Mouse (Mus musculus) lung, embryonic 14.5 days (tissue): ENCODE results near the gene Lgmn. TPM values are rescaled to one million over a fixed set of nuclear protein-coding genes. Genes with fewer than 3 reads are reported as not detected.

Experiments
- ATAC-seq: fragments of 200-750 bp; cut with Nextera tagmentation; 2 replicates; pipeline ENCODE4 v1.8.0; 2017; ENCODE audit warnings: mild to moderate bottlenecking, moderate TSS enrichment, moderate library complexity; ENCODE audit not compliant: insufficient read depth
- DNase-seq: peaks from one replicate; pipeline ENCODE4 v3.0.0-alpha.2; 2015
- H3K27ac ChIP-seq: fragments of 300-500 bp; sonication (generic); 2 replicates; pipeline ENCODE4 v1.5.1; 2014; ENCODE audit warnings: low read depth, mild to moderate bottlenecking, moderate library complexity
- H3K27me3 ChIP-seq: fragments of 300-500 bp; sonication (generic); 2 replicates; pipeline ENCODE4 v1.6.1; 2014; ENCODE audit warnings: low read length, control low read depth; ENCODE audit not compliant: insufficient read depth
- H3K36me3 ChIP-seq: fragments of 300-500 bp; sonication (generic); 2 replicates; pipeline ENCODE4 v1.6.1; 2014; ENCODE audit warnings: control low read depth; ENCODE audit not compliant: insufficient read depth
- H3K4me1 ChIP-seq: fragments of 300-500 bp; sonication (generic); 2 replicates; pipeline ENCODE4 v1.6.1; 2014; ENCODE audit warnings: antibody characterized with exemption, control low read depth; ENCODE audit not compliant: insufficient read depth
- H3K4me2 ChIP-seq: fragments of 300-500 bp; sonication (generic); 2 replicates; pipeline ENCODE4 v1.6.1; 2014; ENCODE audit warnings: mild to moderate bottlenecking
- H3K4me3 ChIP-seq: fragments of 300-500 bp; sonication (generic); 2 replicates; pipeline ENCODE4 v1.5.1; 2014; ENCODE audit warnings: low read depth, low read length
- H3K9ac ChIP-seq: fragments of 300-500 bp; sonication (generic); 2 replicates; pipeline ENCODE4 v1.6.1; 2014
- H3K9me3 ChIP-seq: fragments of 300-500 bp; sonication (generic); 2 replicates; pipeline ENCODE4 v1.6.1; 2016; ENCODE audit warnings: low read depth, low read length, control low read depth
- CTCF ChIP-seq: IDR thresholded peaks from 2 replicates; pipeline ENCODE4 v1.5.1; 2016; ENCODE audit warnings: antibody characterized with exemption, low read depth
- WGBS: fragments of 180-500 bp; shearing (Covaris S2); extraction: QIAGEN DNeasy Blood & Tissue Kit; methylation state at CpG from one replicate; pipeline ENCODE4 v1.1.7; 2014; 5-methylcytosine and 5-hydroxymethylcytosine counted together
- polyA plus RNA-seq: library from polyadenylated mRNA; unstranded; fragments of >200 nt; fragmentation: Nextera tagmentation; extraction: Ambion mirVana; gene quantifications from 2 replicates; pipeline ENCODE4 v1.2.1, GENCODE M21; 2014

Lgmn gene
- polyA plus RNA-seq, 1 experiment from 2014 or later = 104 TPM

GRCm38 (mm10) chr12:102434107-102434506, 5.5 kb downstream of the Lgmn start:
- ATAC-seq = no peak
- H3K4me3 ChIP-seq = no peak overlapping the region
- H3K9ac ChIP-seq = no peak overlapping the region
- H3K4me2 ChIP-seq = no peak overlapping the region
- H3K9me3 ChIP-seq = no peaks in the 10 kb centered on the region
- H3K27ac ChIP-seq = no peak overlapping the region
- 86% methylated on average over 4 of the region's 4 CpGs for WGBS
- H3K36me3 ChIP-seq = no peaks in the 10 kb centered on the region
- peaks cover 4% of the 10 kb centered on the region; the same call in 1 of the 2 replicates for H3K4me1 ChIP-seq
- no peak for TF ChIP-seq CTCF
- no peak for DNase-seq
- no peaks in the 10 kb centered on the region for H3K27me3 ChIP-seq

DNA sequence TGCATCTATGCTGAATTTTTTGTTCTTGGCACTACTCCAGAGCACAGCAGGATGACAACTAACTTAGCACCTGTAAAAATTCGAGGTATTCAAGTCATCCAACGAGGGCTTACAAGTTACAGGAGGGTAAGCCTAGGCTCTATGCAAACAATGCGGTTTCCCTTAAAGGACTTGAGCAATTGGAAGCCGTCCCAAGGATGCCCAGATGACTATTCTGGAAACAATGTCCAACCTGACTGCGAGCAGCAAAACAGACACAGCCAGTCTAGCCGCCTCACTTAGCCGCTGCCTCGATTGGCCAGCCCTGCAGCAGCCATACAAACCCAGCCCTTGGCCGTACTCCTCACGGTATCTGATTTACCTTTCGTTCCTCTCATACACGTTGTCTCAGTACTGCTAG, 7.4 kb downstream of the Lgmn start:
- 74% methylated on average over 12 of the region's 12 CpGs for WGBS
- no peak overlapping the region for H3K4me2 ChIP-seq
- H3K36me3 ChIP-seq = no peaks in the 10 kb centered on the region
- no peak overlapping the region for H3K9ac ChIP-seq
- no peaks in the 10 kb centered on the region for H3K9me3 ChIP-seq
- H3K4me1 ChIP-seq = no peaks in the 10 kb centered on the region
- no peaks in the 10 kb centered on the region for H3K27me3 ChIP-seq
- no peak for TF ChIP-seq CTCF
- no peak for ATAC-seq
- no peak for DNase-seq
- H3K27ac ChIP-seq = no peak overlapping the region
- H3K4me3 ChIP-seq = no peak overlapping the region

- DNase-seq (no peak), ATAC-seq (no peak)
- no peak for TF ChIP-seq CTCF
- peaks cover 5% of the 10 kb centered on the region; the same call in 1 of the 2 replicates for H3K36me3 ChIP-seq
- no peak overlapping the region for H3K9ac ChIP-seq
- H3K4me2 ChIP-seq = no peak overlapping the region
- H3K9me3 ChIP-seq = no peaks in the 10 kb centered on the region
- no peaks in the 10 kb centered on the region for H3K27me3 ChIP-seq
- no peak overlapping the region for H3K4me3 ChIP-seq
- H3K4me1 ChIP-seq = no peaks in the 10 kb centered on the region
- 81% methylated on average over 4 of the region's 4 CpGs for WGBS
- no peak overlapping the region for H3K27ac ChIP-seq
These were observed 9.4 kb downstream of the Lgmn start for GRCm38 (mm10) chr12:102430228-102430627.

DNA sequence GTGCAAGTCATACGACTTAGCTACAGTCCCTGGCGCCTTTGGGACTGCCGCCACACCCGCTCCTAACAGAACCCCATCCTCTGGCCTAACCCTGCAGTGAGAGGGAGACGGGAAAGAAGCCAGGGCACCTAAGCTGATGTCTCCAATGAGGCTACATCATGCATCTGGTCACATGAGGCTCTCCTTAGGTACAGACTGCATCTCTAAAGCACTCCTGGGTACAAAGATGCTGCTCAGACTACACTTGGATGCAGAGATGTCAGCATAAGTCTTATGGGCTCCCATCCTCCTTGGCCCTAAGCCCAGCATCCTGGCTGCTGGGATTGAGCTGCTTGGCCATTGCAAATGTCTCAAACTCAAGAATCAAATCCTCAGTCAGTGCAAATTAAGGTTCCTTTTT, 10.0 kb downstream of the Lgmn start:
- ATAC-seq = no peak
- DNase-seq = no peak
- no peaks in the 10 kb centered on the region for H3K4me1 ChIP-seq
- no peak for TF ChIP-seq CTCF
- H3K9ac ChIP-seq = no peak overlapping the region
- H3K4me3 ChIP-seq = no peak overlapping the region
- H3K4me2 ChIP-seq = no peak overlapping the region
- 90% methylated on average over 5 of the region's 5 CpGs for WGBS
- no peaks in the 10 kb centered on the region for H3K27me3 ChIP-seq
- no peak overlapping the region for H3K27ac ChIP-seq
- no peaks in the 10 kb centered on the region for H3K9me3 ChIP-seq
- H3K36me3 ChIP-seq = peaks cover 5% of the 10 kb centered on the region; the same call in 1 of the 2 replicates

DNA sequence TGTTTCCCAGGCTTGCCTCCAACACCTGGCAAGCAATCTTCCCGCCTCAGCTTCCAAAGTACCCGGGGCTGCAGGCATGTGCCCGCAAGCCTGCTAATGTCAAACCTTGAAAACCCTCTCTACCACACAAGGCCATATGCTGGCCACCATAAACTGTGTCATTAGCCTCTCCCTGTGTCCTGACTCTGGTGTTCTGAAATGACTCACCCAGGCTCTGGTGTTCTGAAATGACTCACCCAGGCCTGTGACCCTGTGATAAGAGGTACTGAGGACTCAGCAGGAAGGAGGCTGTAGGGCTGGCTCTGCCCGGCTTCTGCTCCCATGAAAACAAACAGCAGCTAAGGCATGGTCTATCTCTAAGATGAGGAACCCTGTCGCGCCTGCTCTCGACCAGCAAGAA, 13.3 kb downstream of the Lgmn start:
- WGBS = 94% methylated on average over 7 of the region's 7 CpGs
- DNase-seq (no peak), ATAC-seq (peak; percentile 63; the same call in 1 of the 2 replicates)
- H3K27me3 ChIP-seq = no peaks in the 10 kb centered on the region
- H3K4me1 ChIP-seq = no peaks in the 10 kb centered on the region
- H3K9ac ChIP-seq = no peak overlapping the region
- H3K9me3 ChIP-seq = no peaks in the 10 kb centered on the region
- peaks cover 5% of the 10 kb centered on the region; the same call in 1 of the 2 replicates for H3K36me3 ChIP-seq
- TF ChIP-seq CTCF = no peak
- no peak overlapping the region for H3K4me2 ChIP-seq
- H3K27ac ChIP-seq = no peak overlapping the region
- H3K4me3 ChIP-seq = no peak overlapping the region

DNA sequence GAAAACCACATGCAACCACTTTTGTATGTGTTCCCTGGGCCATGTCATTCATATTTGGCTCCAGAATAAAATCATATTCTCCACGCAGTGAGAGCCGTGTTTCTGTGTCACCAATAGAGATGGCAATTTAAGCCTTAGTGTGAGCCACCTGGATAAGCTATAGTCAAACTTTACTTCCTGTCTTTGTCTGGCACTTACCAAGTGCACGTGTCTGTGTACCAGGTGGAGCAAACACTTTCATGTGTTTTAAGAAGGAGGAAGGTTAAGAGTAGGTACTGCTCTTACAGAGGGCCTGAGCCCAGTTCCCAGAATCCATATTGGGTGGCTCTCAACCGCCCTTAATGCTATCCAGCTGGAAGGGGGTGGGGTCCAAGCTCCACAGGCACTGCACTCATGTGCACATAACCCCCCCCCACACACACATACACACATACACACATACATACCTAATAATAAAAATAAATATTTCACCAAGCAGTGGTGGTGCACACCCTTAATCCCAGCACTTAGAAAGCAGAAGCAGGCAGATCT, 14.5 kb downstream of the Lgmn start:
- ATAC-seq (peak; percentile 29; the same call in 1 of the 2 replicates), DNase-seq (no peak)
- Histone ChIP-seq H3K36me3 (peaks cover 5% of the 10 kb centered on the region; the same call in 1 of the 2 replicates), H3K4me2 (no peak overlapping the region), H3K9ac (no peak overlapping the region), H3K27me3 (no peaks in the 10 kb centered on the region), H3K9me3 (no peaks in the 10 kb centered on the region), H3K4me1 (no peaks in the 10 kb centered on the region), H3K4me3 (no peak overlapping the region), H3K27ac (no peak overlapping the region)
- WGBS = 66% methylated on average over 4 of the region's 4 CpGs
- TF ChIP-seq CTCF = no peak

- no peak for TF ChIP-seq CTCF
- H3K36me3 ChIP-seq = peaks cover 5% of the 10 kb centered on the region; the same call in 1 of the 2 replicates
- H3K9me3 ChIP-seq = no peaks in the 10 kb centered on the region
- H3K9ac ChIP-seq = no peak overlapping the region
- no peak overlapping the region for H3K27ac ChIP-seq
- H3K27me3 ChIP-seq = no peaks in the 10 kb centered on the region
- no peak overlapping the region for H3K4me2 ChIP-seq
- WGBS = 39% methylated on average over 2 of the region's 2 CpGs
- ATAC-seq (no peak), DNase-seq (no peak)
- no peaks in the 10 kb centered on the region for H3K4me1 ChIP-seq
- no peak overlapping the region for H3K4me3 ChIP-seq
These were observed 15.2 kb downstream of the Lgmn start for GRCm38 (mm10) chr12:102424456-102424855.
